Mouse (Mus musculus): ENCODE measurements around the gene Fgd6.

Gene Fgd6

GRCm38 (mm10) chr10:94045301-94045700 is 9.5 kb downstream of the Fgd6 start:
- no peak for DNase-seq

GRCm38 (mm10) chr10:94047024-94047423 is 11.2 kb downstream of the Fgd6 start:
- DNase-seq: no peak

GRCm38 (mm10) chr10:94047845-94048559 is 12.2 kb downstream of the Fgd6 start:
- DNase-seq: no peak

DNA sequence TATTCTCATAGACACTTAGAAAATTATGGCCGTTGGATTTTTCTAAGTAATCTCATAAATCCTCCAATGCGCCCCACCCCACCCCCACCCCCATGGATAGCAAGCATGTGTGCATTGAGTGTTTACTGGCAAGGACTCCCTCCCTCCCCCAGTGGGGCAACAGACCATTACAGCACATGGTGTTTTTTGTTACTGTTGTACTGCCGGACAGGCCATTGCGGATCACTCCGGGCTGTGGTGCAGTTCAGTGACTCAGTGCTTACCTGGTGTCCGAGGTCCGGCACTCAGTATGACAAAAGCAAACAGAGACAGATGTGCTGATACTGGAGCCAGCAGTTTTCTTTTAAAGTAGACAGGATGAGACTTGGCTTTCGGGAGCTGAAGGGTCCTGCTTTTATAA is 13.3 kb downstream of the Fgd6 start:
- DNase-seq: no peak

- DNase-seq: no peak
Measured at GRCm38 (mm10) chr10:94050736-94051135, 14.9 kb downstream of the Fgd6 start.

GRCm38 (mm10) chr10:94056487-94056886 is 20.7 kb downstream of the Fgd6 start:
- no peak for DNase-seq

DNA sequence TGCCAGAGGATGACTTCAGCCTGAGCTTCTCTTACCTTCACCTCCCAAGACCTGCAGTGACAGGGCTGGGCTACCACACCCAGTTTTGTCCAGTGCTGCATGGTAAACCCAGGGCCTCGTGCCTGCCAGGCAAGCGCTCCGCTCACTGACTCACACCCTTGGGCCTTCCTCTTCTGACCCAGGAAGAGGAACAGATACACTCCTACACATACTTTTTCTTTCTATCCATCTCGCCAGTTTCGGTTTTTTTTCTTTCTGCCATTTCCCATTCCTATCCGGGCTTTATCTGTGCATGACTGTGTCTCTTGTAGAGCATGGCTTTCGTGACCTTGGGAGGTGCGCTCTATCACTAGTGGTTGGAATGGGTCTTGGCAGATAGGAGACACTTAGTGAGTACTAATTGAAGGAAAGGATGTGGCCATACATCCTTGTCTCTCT is 23.8 kb downstream of the Fgd6 start:
- DNase-seq: no peak

DNA sequence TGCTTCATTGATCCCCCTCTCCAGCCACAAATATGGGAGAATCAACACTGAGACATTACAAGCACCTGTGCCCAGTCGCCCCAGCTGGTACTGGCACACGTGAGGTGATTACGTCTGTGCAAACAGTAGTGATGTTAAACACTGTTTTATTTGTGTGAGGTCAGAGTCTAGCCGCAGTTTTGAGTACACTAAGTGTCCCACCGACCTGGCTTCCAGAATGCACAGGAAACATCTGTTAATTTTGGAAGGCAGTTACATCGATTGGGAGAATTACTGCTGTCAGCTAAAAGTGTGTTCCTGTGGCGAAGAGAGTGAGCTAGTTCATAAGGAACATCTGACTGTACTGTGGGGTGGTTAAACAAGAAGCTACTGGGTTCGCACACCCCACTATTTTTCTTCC is 24.4 kb downstream of the Fgd6 start:
- peak; percentile 30 for DNase-seq

DNA sequence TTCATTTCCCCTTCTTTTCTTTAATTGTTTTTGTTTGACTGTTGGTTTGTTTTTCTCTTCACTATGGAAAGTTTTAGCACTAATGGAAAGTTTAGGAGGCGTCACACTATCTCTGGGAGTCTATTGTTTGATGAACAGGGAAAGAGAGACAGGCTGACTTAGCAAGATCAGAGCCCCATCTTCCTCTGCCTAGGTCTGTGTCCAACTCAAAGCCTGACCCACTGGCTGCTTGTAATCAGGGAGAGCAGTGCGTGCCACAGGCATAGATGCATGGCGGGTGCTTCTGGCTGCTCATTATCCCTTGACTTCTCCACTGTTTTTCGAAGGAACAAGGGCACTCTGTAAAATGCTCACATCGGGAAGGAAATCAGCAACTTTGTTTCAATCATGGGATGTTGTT is 26.6 kb downstream of the Fgd6 start:
- no peak for DNase-seq

GRCm38 (mm10) chr10:94066896-94067295 is 31.1 kb downstream of the Fgd6 start:
- DNase-seq: no peak

GRCm38 (mm10) chr10:94068701-94069100 is 32.9 kb downstream of the Fgd6 start:
- no peak for DNase-seq

GRCm38 (mm10) chr10:94071641-94072040 is 35.8 kb downstream of the Fgd6 start:
- no peak for DNase-seq

GRCm38 (mm10) chr10:94072261-94072915 is 36.6 kb downstream of the Fgd6 start:
- peak; percentile 69 for DNase-seq

- no peak for DNase-seq
Measured at GRCm38 (mm10) chr10:94072916-94073465, 37.2 kb downstream of the Fgd6 start.

DNA sequence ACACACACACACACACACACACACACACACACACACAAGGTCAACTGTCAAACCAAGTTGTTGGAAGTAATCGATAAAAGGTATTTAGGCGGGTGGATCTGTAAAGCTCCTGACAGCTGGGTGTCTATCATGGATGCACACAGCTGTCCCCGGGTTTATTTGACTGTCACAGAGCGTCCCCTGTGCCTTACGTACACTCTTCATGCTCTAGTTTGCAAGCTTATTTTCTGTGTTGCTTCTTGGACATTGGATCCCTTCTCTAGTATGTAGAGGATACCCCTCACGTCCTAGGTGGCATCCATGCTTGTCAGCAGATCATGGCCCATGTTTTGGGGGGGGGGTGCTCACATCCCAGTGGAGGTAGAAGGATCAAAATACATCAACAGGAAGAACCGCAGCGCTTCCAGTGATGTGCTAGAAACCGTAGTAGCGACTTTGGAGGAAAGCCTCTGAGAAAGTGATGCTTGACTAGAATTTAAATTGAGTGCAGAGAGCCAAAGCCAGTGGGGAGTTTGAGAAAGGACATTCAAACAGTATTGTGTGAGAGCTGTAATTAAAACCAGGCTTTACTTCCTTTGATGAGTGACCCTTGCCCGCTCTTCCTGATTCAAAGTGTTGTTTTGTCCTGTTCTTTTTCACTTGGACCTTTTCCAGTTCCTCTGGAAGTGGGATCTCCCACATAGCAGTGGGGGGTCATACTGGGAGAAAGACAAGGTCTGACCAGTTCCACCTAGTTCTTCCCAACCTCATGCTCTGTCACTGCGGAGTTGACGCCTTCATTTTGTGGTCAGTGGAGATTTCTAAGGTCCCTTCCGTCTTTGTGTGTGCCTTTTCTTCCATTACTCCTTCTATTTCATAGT is 41.4 kb downstream of the Fgd6 start:
- DNase-seq: no peak

GRCm38 (mm10) chr10:94080740-94081139 is 44.9 kb downstream of the Fgd6 start:
- DNase-seq: no peak

DNA sequence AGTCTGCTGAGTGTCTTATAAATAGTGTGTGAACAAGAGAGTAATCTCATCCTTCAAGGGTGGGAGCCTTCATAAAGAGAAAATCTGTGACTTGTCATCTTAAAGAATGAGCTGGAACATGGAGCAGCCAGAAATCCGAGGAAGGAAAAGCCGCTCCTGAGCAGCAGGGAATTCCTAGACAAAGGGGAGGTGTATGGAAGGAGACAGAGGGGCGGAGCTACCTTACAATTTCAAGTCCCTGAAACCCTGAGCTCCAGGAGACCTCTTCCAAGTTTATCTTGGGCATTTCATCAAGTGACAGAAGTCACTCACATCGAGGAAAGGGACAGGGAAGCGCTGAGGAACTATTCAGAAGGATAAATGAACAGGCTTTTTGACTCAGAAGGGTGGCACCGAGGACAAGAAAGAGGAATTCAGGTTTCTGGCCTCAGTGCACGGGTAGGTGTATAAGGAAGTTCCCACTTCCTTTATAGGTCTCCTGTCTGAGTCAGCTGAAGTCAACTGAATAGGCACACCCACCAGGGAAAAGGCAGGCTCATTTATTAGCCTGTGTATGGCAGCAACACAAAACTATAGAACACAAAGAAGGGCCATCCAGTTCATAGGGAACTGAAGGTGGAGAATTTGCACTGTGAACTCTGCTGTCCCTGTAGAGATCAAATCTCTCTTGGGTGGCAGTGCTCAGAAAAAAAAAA is 46.4 kb downstream of the Fgd6 start:
- peak; percentile 24 for DNase-seq

DNA sequence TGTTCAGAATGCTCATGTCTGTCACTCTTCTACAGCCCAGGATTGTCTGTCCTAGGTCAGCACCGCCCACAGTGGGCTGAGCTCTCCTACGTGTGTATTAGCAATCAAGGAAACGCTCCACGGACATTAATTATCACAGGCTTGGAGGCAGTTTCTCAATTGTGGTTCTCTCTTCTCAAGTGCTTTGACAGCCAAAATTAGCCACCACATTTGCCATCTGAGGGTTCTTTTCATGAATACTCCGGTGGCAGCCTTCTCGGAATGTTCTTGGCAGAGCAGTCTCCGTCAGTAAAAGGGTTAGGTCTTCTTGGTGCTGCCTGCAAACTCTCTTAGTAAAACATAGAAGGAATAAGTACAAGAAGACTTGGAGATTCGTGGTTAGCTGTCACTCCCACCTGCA is 50.5 kb downstream of the Fgd6 start:
- no peak for DNase-seq

DNA sequence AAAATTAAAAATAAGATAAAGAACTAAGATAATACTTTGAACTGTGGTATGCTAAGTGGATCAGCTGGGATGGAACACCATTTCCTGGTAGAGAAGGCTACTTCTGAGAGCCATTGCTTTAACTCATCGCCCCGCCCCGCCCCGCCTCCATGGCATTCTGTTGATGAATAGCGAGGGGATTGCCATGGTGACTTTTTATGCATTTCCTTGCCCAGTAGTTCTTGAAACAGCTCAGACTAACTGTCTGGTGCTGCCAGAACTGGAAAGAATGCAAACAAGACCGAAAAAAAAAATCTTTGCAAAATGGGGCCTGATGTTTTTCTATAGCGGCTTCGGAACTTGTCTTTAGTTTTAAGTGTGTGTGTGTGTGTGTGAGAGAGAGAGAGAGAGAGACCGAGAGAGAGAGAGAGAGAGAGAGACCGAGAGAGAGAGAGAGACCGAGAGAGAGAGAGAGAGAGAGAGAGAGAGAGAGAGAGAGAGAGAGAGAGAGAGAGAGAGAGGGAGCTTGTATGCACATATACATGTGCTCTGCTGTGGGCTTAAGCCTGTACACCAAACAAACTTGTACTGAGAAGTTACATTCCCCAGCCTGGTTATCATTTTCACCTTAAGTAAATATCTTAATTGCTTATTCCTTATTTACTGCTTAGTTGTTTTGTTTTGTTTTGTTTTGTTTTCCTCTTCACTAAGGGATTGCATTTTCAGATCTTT is 51.7 kb downstream of the Fgd6 start:
- DNase-seq: peak; percentile 44

DNA sequence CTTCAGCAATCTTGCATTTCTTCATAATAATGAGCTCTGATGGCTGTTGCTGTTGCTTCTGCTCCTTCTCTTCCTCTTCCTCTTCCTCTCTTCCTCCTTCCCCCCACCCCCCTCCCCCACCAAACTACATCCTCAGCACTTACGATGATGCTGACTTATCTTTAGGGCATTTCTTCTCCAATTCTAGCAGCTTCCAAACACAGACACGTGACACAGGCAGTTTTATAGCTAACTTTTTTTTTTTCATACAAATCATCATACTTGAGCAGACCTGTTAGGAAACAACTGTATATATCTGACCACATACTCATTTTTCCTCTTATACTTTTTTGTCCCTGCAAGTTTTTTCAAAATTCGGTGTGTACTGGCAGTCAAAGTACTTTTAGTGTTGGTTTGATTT is 54.2 kb downstream of the Fgd6 start:
- no peak for DNase-seq

- DNase-seq: no peak
Measured at GRCm38 (mm10) chr10:94093534-94093933, 57.7 kb downstream of the Fgd6 start.

Measured in kidney, postnatal 14 days (tissue).